Mouse (Mus musculus): Measurements from ENCODE around the gene Adcy5. TPM values are rescaled to one million over a fixed set of nuclear protein-coding genes. Genes with fewer than 3 reads are reported as not detected.

Adcy5 gene
- polyA plus RNA-seq, 1 experiment from 2014 or later = 2.8 TPM

GRCm38 (mm10) chr16:35192471-35192870 is 37.8 kb downstream of the Adcy5 start:
- H3K9ac ChIP-seq = no peak overlapping the region
- H3K4me1 ChIP-seq = 0 out of 2 replicates have a peak, but pooled peaks cover 7% of the 10 kb centered on the region
- H3K36me3 ChIP-seq (replicated peaks) = no peaks in the 10 kb centered on the region
- H3K27ac ChIP-seq = no peak overlapping the region
- WGBS = 88% methylated on average over 4 of the region's 4 CpGs
- H3K27me3 ChIP-seq = no peaks in the 10 kb centered on the region
- no peaks in the 10 kb centered on the region for H3K9me3 ChIP-seq
- no peak overlapping the region for H3K4me2 ChIP-seq
- H3K4me3 ChIP-seq (replicated peaks) = no peak overlapping the region
- ATAC-seq (ENCODE audit: low FRiP score) = no peak

DNA sequence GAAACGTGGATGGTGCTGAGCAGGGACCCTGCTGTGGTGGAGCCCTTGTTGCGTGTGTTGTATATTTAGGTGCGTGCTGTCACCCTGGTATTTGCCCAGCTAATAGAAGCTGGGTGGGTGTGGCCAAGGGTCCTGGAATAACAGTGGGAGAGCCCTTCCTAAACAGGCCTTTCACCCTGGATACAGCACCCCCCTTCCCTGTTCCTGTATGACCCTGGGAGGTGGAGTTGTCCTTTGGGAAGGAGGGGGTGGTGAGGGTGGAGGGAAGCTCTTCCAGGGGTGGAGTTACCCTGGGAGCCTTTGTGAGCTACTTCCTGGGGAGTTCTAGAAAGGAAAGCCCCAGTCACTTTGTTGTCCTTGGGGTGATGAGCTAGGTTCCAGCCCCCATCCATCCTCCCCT is 38.7 kb downstream of the Adcy5 start:
- no peaks in the 10 kb centered on the region for H3K36me3 ChIP-seq (replicated peaks)
- no peaks in the 10 kb centered on the region for H3K9me3 ChIP-seq
- no peak overlapping the region for H3K4me3 ChIP-seq (replicated peaks)
- H3K4me1 ChIP-seq = 0 out of 2 replicates have a peak, but pooled peaks cover 7% of the 10 kb centered on the region
- no peak overlapping the region for H3K4me2 ChIP-seq
- H3K27ac ChIP-seq = no peak overlapping the region
- no peak for ATAC-seq (ENCODE audit: low FRiP score)
- H3K9ac ChIP-seq = no peak overlapping the region
- 68% methylated on average over 3 of the region's 3 CpGs for WGBS
- no peaks in the 10 kb centered on the region for H3K27me3 ChIP-seq

DNA sequence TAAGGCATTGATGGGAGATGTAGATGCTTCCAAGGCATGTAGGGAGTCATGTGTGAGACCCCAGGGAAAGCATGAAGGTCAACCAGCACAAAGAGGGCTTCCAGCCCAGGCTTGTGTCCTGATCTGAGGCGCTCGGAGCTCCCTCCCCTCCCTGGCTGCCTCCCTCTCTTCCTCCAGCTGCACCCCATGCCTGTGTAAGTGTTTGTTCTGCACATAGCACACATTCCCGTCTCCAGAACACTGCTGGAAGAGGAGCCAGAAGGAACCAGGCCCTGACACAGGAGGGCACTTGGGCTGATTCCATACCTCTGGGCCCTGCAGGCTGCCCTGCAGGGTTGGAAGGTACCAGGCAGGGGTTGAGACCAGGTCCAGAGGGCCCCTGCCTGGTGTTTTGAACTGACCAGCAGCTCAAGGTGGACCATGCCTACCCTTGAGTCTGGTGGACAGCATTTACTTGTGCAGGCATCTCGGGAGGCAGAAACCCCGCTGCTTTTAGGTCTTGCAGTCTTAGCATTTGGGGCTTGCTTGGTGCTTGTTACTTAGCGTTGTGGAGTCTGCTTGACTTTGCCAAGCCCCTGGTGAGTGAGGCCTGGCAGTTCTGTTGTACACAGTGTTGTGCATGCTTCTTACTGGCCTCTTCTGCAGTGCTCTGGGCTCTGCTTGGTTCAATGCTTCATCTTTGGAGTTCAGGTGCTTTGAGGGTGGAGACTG is 45.2 kb downstream of the Adcy5 start:
- Histone ChIP-seq H3K9ac (no peak overlapping the region), H3K9me3 (no peaks in the 10 kb centered on the region), H3K4me3 (replicated peaks) (no peak overlapping the region), H3K27me3 (no peaks in the 10 kb centered on the region), H3K27ac (0 out of 2 replicates have a peak overlapping the region, but pooled peaks have one; percentile 19), H3K4me1 (no peaks in the 10 kb centered on the region; the same call in 1 of the 2 replicates), H3K36me3 (replicated peaks) (no peaks in the 10 kb centered on the region), H3K4me2 (no peak overlapping the region)
- no peak for ATAC-seq (ENCODE audit: low FRiP score)
- 75% methylated on average over 6 of the region's 6 CpGs for WGBS

DNA sequence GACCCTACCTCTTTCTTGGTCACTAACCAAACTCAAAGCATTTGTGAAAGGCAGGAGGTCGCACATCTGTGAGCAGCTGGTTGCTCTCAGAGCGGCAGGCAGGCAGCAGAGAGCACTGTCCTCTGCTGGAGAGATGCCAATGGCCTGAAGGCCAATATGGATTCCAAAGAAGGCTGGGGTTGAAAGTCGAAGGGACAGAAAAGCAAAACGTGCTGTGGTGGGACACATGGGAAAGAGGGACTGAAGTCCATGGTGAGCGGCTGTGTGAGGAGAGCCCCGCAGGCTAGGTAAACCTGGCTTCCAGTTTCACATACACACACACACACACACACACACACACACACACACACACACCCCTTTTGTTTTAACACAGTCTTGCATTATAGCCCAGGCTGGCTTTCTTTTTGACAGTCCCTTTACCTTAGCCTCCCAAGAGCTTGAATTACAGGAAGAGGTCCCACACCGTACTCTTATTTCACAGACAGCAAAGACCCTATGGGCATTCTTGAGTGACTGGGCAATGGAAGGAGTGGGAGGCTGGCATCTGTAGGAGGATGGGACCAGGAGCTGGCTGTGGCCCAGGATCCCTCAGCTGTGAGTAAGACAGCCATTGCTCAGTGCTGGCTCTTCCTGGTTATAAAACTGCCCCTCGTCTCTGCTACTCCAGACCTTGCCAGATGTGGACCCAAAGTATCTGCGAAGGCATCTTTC is 45.9 kb downstream of the Adcy5 start:
- ATAC-seq (ENCODE audit: low FRiP score) = no peak
- Histone ChIP-seq H3K27ac (no peak overlapping the region), H3K4me1 (peaks cover 2% of the 10 kb centered on the region), H3K36me3 (replicated peaks) (no peaks in the 10 kb centered on the region), H3K4me3 (replicated peaks) (no peak overlapping the region), H3K4me2 (no peak overlapping the region), H3K27me3 (no peaks in the 10 kb centered on the region), H3K9me3 (no peaks in the 10 kb centered on the region), H3K9ac (no peak overlapping the region)
- 79% methylated on average over 8 of the region's 9 CpGs for WGBS

GRCm38 (mm10) chr16:35201281-35201680 is 46.6 kb downstream of the Adcy5 start:
- no peak for ATAC-seq (ENCODE audit: low FRiP score)
- no peak overlapping the region for H3K4me3 ChIP-seq (replicated peaks)
- WGBS = 84% methylated on average over 5 of the region's 5 CpGs
- H3K4me1 ChIP-seq = peaks cover 8% of the 10 kb centered on the region
- H3K9me3 ChIP-seq = no peaks in the 10 kb centered on the region
- H3K27me3 ChIP-seq = no peaks in the 10 kb centered on the region
- H3K9ac ChIP-seq = no peak overlapping the region
- H3K27ac ChIP-seq = no peak overlapping the region
- no peaks in the 10 kb centered on the region for H3K36me3 ChIP-seq (replicated peaks)
- no peak overlapping the region for H3K4me2 ChIP-seq

DNA sequence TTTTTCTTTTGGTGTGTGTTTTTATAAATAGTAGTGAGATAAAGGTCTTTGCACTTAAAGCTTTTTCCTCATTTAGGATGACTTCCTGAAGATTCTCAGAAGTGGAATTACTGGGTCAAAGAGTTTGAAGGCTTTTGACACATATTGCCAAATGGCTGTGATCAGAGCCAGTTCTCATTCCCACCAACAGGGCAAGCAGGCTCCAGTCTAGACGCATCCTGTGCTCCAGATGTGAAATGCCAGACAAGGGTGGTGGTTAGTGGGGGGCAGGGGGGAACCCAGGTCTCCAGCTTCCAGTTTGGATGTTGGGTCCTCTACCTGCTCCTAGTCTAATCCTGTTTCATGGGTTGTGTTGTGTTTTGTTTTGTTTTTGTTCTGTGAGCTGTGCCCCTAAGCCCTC is 48.8 kb downstream of the Adcy5 start:
- Histone ChIP-seq H3K9me3 (no peaks in the 10 kb centered on the region), H3K9ac (no peak overlapping the region), H3K4me3 (replicated peaks) (no peak overlapping the region), H3K27ac (no peak overlapping the region), H3K27me3 (no peaks in the 10 kb centered on the region), H3K36me3 (replicated peaks) (no peaks in the 10 kb centered on the region), H3K4me2 (no peak overlapping the region), H3K4me1 (peaks cover 8% of the 10 kb centered on the region)
- 73% methylated on average over 1 of the region's 1 CpGs for WGBS
- ATAC-seq (ENCODE audit: low FRiP score) = no peak

GRCm38 (mm10) chr16:35205681-35206080 is 51.0 kb downstream of the Adcy5 start:
- peak overlapping the region; percentile 25; the same call in 1 of the 2 replicates for H3K27ac ChIP-seq
- peak; percentile 55; the same call in 1 of the 2 replicates for ATAC-seq (ENCODE audit: low FRiP score)
- 67% methylated on average over 5 of the region's 5 CpGs for WGBS
- no peaks in the 10 kb centered on the region for H3K9me3 ChIP-seq
- H3K4me1 ChIP-seq = peaks cover 8% of the 10 kb centered on the region
- H3K9ac ChIP-seq = no peak overlapping the region
- no peak overlapping the region for H3K4me3 ChIP-seq (replicated peaks)
- no peak overlapping the region for H3K4me2 ChIP-seq
- H3K36me3 ChIP-seq (replicated peaks) = no peaks in the 10 kb centered on the region
- no peaks in the 10 kb centered on the region for H3K27me3 ChIP-seq

GRCm38 (mm10) chr16:35206426-35206825 is 51.7 kb downstream of the Adcy5 start:
- H3K36me3 ChIP-seq (replicated peaks) = no peaks in the 10 kb centered on the region
- peaks cover 8% of the 10 kb centered on the region for H3K4me1 ChIP-seq
- no peak overlapping the region for H3K9ac ChIP-seq
- H3K27ac ChIP-seq = no peak overlapping the region
- H3K4me2 ChIP-seq = no peak overlapping the region
- WGBS = 91% methylated on average over 6 of the region's 6 CpGs
- no peaks in the 10 kb centered on the region for H3K9me3 ChIP-seq
- no peaks in the 10 kb centered on the region for H3K27me3 ChIP-seq
- ATAC-seq (ENCODE audit: low FRiP score) = no peak
- H3K4me3 ChIP-seq (replicated peaks) = no peak overlapping the region

GRCm38 (mm10) chr16:35208796-35209195 is 54.1 kb downstream of the Adcy5 start:
- H3K4me3 ChIP-seq (replicated peaks) = no peak overlapping the region
- no peaks in the 10 kb centered on the region for H3K36me3 ChIP-seq (replicated peaks)
- H3K27ac ChIP-seq = no peak overlapping the region
- H3K4me2 ChIP-seq = no peak overlapping the region
- WGBS = 77% methylated on average over 3 of the region's 3 CpGs
- no peaks in the 10 kb centered on the region for H3K9me3 ChIP-seq
- H3K4me1 ChIP-seq = peaks cover 8% of the 10 kb centered on the region
- H3K9ac ChIP-seq = no peak overlapping the region
- no peak for ATAC-seq (ENCODE audit: low FRiP score)
- no peaks in the 10 kb centered on the region for H3K27me3 ChIP-seq

DNA sequence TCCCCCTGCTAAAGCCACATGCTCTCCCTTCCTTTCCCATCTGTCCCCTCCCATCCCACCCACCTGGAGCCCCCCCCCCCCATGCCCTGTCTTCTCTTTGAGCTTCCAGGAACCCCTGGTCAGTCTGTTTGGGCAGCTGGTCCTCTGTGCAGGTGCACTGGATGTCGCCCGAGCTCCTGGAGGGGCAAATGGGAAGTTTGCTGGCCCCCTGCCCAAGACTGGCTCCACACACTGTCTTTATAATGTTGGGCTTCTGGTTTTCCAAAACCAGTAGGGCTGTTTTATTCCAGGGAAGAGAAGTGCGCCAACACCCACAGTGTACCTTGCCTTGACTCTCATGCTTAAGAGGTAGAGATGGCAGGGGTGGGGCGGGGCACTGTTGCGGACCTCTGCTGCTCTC is 55.1 kb downstream of the Adcy5 start:
- H3K9ac ChIP-seq = no peak overlapping the region
- no peak overlapping the region for H3K27ac ChIP-seq
- H3K9me3 ChIP-seq = no peaks in the 10 kb centered on the region
- peaks cover 8% of the 10 kb centered on the region for H3K4me1 ChIP-seq
- H3K27me3 ChIP-seq = no peaks in the 10 kb centered on the region
- no peak overlapping the region for H3K4me2 ChIP-seq
- H3K36me3 ChIP-seq (replicated peaks) = no peaks in the 10 kb centered on the region
- H3K4me3 ChIP-seq (replicated peaks) = no peak overlapping the region
- 87% methylated on average over 5 of the region's 5 CpGs for WGBS
- no peak for ATAC-seq (ENCODE audit: low FRiP score)

DNA sequence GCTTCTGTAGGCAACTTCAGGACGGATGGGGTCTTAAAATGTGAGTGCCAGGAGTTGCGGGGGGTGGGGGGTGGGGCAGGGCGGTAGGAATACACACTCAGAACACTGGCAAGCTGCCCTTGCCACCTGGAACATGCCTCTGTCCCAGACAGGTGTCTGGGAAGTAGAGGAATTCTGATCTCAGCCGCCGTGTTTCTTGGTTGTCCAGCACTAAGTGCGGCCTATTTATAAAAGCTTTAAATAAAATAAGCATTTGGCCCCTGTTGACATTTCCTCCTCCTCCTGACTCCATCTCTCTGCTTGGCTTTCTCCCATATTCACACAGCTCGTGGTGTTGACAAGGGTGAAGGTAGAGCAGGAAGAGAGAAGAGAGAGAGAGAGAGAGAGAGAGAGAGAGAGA is 60.4 kb downstream of the Adcy5 start:
- Histone ChIP-seq H3K4me2 (no peak overlapping the region), H3K27ac (no peak overlapping the region), H3K9me3 (no peaks in the 10 kb centered on the region), H3K36me3 (replicated peaks) (no peaks in the 10 kb centered on the region), H3K4me1 (peaks cover 4% of the 10 kb centered on the region; the same call in 1 of the 2 replicates), H3K9ac (no peak overlapping the region), H3K4me3 (replicated peaks) (no peak overlapping the region), H3K27me3 (no peaks in the 10 kb centered on the region)
- WGBS = 76% methylated on average over 7 of the region's 7 CpGs
- ATAC-seq (ENCODE audit: low FRiP score) = no peak

- Histone ChIP-seq H3K9ac (no peak overlapping the region), H3K27ac (no peak overlapping the region), H3K9me3 (no peaks in the 10 kb centered on the region), H3K4me2 (no peak overlapping the region), H3K4me1 (peaks cover 4% of the 10 kb centered on the region; the same call in 1 of the 2 replicates), H3K36me3 (replicated peaks) (no peaks in the 10 kb centered on the region), H3K27me3 (no peaks in the 10 kb centered on the region), H3K4me3 (replicated peaks) (no peak overlapping the region)
- 81% methylated on average over 5 of the region's 5 CpGs for WGBS
- ATAC-seq (ENCODE audit: low FRiP score) = no peak
Measured at GRCm38 (mm10) chr16:35215498-35215897, 60.8 kb downstream of the Adcy5 start.

Data from forebrain, embryonic 12.5 days (tissue).